Comparison of ENCODE assay signal across 8 mouse cellular contexts in the genomic region with DNA sequence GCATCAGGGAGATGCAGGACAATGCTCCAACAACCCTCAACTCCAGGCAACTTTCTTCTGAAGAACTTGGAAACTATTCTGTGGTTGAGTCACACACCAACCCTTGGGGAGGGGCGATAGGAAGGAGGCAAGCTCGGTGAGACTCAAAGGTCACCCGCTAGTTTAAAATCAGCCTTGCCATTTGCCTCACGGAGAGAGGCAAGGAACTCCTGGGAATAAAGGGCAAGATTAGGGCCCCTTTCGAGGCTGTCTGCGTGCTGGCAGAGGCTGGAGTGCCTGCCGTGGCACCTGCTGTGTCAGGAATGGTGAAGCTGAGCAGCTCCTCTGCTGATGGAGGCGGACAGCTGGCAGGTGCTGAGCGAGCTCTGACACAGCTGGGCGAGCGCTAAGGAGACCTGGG.
DNase-seq lines count a peak whose midpoint lies in the region; ATAC-seq lines count a peak whose summit lies in the region.
"Had no signal": no experiment of that assay in that cellular context is flagged by ENCODE, and none has a peak within 500 bp of the region (broad histone marks: within the 10 kb centered on the region; RNA-seq: fewer than 3 reads in every experiment).

No protein-coding gene starts in this region.

- no peaks in the 10 kb centered on the region for H3K27me3 ChIP-seq in hindbrain, embryonic 14.5 days (ENCODE audit: control insufficient read depth, insufficient read depth, low read length)
- H3K27me3 ChIP-seq in hindbrain, embryonic 11.5 days (ENCODE audit: control insufficient read depth, insufficient read depth, low read length), result no peaks in the 10 kb centered on the region

- H3K4me3 ChIP-seq in hindbrain, embryonic 14.5 days (replicated peaks; ENCODE audit: low read length), result no peak overlapping the region
- no peak overlapping the region for H3K4me3 ChIP-seq in hindbrain, embryonic 11.5 days (ENCODE audit: low read depth, low read length)

- DNase-seq in hindbrain, embryonic 14.5 days (ENCODE audit: low spot score), result no peak
- DNase-seq in hindbrain, embryonic 11.5 days (ENCODE audit: low spot score), result no peak
- peak; percentile 8 for DNase-seq in MN1 (ENCODE audit: low spot score)
- DNase-seq in adipocyte (ENCODE audit: low spot score), result peak; percentile 39
- peak; percentile 40 for DNase-seq in kidney, postnatal 14 days
- no peak for DNase-seq in T-cell, adult 2 months (ENCODE audit: low spot score)
- DNase-seq in thymus, postnatal 36 days, result no peak
- DNase-seq: thymus, postnatal 14 days had no signal

- no peak overlapping the region for H3K9ac ChIP-seq in hindbrain, embryonic 14.5 days
- H3K9ac ChIP-seq in hindbrain, embryonic 11.5 days (ENCODE audit: low read depth, low read length), result no peak overlapping the region

- H3K36me3 ChIP-seq in hindbrain, embryonic 14.5 days (replicated peaks; ENCODE audit: control insufficient read depth, insufficient read depth), result no peaks in the 10 kb centered on the region
- no peaks in the 10 kb centered on the region for H3K36me3 ChIP-seq in hindbrain, embryonic 11.5 days (ENCODE audit: control insufficient read depth, insufficient read depth, low read length)

- no peak for ATAC-seq in hindbrain, embryonic 14.5 days (ENCODE audit: low FRiP score)
- no peak for ATAC-seq in hindbrain, embryonic 11.5 days (ENCODE audit: low FRiP score)

- peak overlapping the region; percentile 22; the same call in 1 of the 2 replicates for H3K27ac ChIP-seq in hindbrain, embryonic 14.5 days
- no peak overlapping the region for H3K27ac ChIP-seq in hindbrain, embryonic 11.5 days (ENCODE audit: low read depth, low read length)

- H3K4me2 ChIP-seq in hindbrain, embryonic 14.5 days (replicated peaks), result no peak overlapping the region
- H3K4me2 ChIP-seq in hindbrain, embryonic 11.5 days (replicated peaks; ENCODE audit: low read depth, low read length), result no peak overlapping the region

- H3K4me1 ChIP-seq in hindbrain, embryonic 14.5 days (replicated peaks; ENCODE audit: control insufficient read depth, insufficient read depth, low read length), result peaks cover 32% of the 10 kb centered on the region
- H3K4me1 ChIP-seq in hindbrain, embryonic 11.5 days (replicated peaks; ENCODE audit: control insufficient read depth, insufficient read depth, low read length), result no peaks in the 10 kb centered on the region

- 15% methylated on average over 11 of the region's 11 CpGs for WGBS in hindbrain, embryonic 14.5 days
- WGBS in hindbrain, embryonic 11.5 days, result 20% methylated on average over 11 of the region's 11 CpGs

- H3K9me3 ChIP-seq in hindbrain, embryonic 14.5 days (ENCODE audit: control insufficient read depth, low read length), result no peaks in the 10 kb centered on the region
- no peaks in the 10 kb centered on the region for H3K9me3 ChIP-seq in hindbrain, embryonic 11.5 days (ENCODE audit: control insufficient read depth, low read length)

Comparison
In these comparisons a context has a peak if more than half of its experiments do, and no peak if none do; other contexts are left out.
1. DNase-seq: peak in MN1 (single experiment), adipocyte (single experiment) and kidney, postnatal 14 days (single experiment); none in hindbrain, embryonic 14.5 days (single experiment), hindbrain, embryonic 11.5 days (single experiment), T-cell, adult 2 months (single experiment) and thymus, postnatal 36 days (0 of 2).